Mouse (Mus musculus) stomach, embryonic 14.5 days (tissue): ENCODE results near the gene Sidt1. TPM values are rescaled to one million over a fixed set of nuclear protein-coding genes. Genes with fewer than 3 reads are reported as not detected.

Experiments
- ATAC-seq: fragments of 200-750 bp; cut with Nextera tagmentation; 2 replicates; pipeline ENCODE4 v1.8.0; 2017; ENCODE audit warnings: low read depth, moderate TSS enrichment; ENCODE audit not compliant: insufficient number of reproducible peaks, insufficient read depth, low FRiP score
- H3K27ac ChIP-seq: fragments of 300-500 bp; sonication (generic); 2 replicates; pipeline ENCODE4 v1.5.1; 2014; ENCODE audit warnings: mild to moderate bottlenecking, low read length, moderate library complexity, mixed read lengths
- H3K27me3 ChIP-seq: fragments of 300-500 bp; sonication (generic); 2 replicates; pipeline ENCODE4 v1.6.1; 2014; ENCODE audit warnings: low read length, control low read depth, mixed read lengths; ENCODE audit not compliant: control insufficient read depth, insufficient read depth
- H3K36me3 ChIP-seq: fragments of 300-500 bp; sonication (generic); 2 replicates; pipeline ENCODE4 v1.6.1; 2014; ENCODE audit warnings: mild to moderate bottlenecking, control low read depth, low read length, moderate library complexity, mixed read lengths; ENCODE audit not compliant: control insufficient read depth, insufficient read depth
- H3K4me1 ChIP-seq: fragments of 300-500 bp; sonication (generic); 2 replicates; pipeline ENCODE4 v1.6.1; 2014; ENCODE audit warnings: low read length, control low read depth, mixed read lengths; ENCODE audit not compliant: control insufficient read depth, insufficient read depth
- H3K4me2 ChIP-seq: fragments of 300-500 bp; sonication (generic); replicated peaks from 2 replicates; pipeline ENCODE4 v1.6.1; 2014; ENCODE audit warnings: low read depth, low read length, control low read depth
- H3K4me3 ChIP-seq: fragments of 300-500 bp; sonication (generic); 2 replicates; pipeline ENCODE4 v1.5.1; 2014; ENCODE audit warnings: low read depth, low read length, control low read depth
- H3K9ac ChIP-seq: fragments of 300-500 bp; sonication (generic); replicated peaks from 2 replicates; pipeline ENCODE4 v1.6.1; 2014; ENCODE audit warnings: low read depth, mild to moderate bottlenecking, control low read depth, low read length, moderate library complexity, mixed read lengths
- H3K9me3 ChIP-seq: fragments of 300-500 bp; sonication (generic); 2 replicates; pipeline ENCODE4 v1.6.1; 2016; ENCODE audit warnings: low read depth, low read length, control low read depth; ENCODE audit not compliant: control insufficient read depth
- WGBS: fragments of 180-500 bp; shearing (Covaris S2); extraction: QIAGEN DNeasy Blood & Tissue Kit; methylation state at CpG from one replicate; pipeline ENCODE4 v1.1.7; 2014; 5-methylcytosine and 5-hydroxymethylcytosine counted together
- polyA plus RNA-seq: library from polyadenylated mRNA; unstranded; fragments of >200 nt; fragmentation: Nextera tagmentation; extraction: Ambion mirVana; gene quantifications from 2 replicates; pipeline ENCODE4 v1.2.1, GENCODE M21; 2014

Sidt1 gene
- polyA plus RNA-seq, 1 experiment from 2014 or later = 4.5 TPM

DNA sequence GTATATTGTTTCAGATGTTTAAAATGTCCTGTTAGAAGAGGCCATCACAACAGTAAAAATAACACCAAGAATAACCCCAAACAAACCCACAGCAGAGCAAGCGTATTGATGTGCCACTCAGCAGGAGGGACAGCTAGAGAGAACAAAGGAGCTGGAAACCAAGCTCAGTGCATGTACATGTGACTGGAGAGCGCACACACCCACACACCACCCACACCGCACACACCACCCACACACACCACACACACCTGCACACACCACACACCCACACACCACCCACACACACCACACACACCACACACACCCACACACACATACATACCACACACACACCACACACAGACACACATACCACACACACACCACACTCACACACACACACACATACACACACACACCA lies 12.8 kb downstream of the Sidt1 start:
- Histone ChIP-seq H3K9me3 (no peaks in the 10 kb centered on the region), H3K4me2 (no peak overlapping the region), H3K36me3 (no peaks in the 10 kb centered on the region), H3K4me3 (no peak overlapping the region), H3K9ac (no peak overlapping the region), H3K27ac (no peak overlapping the region), H3K27me3 (no peaks in the 10 kb centered on the region), H3K4me1 (no peaks in the 10 kb centered on the region)
- 80% methylated on average over 3 of the region's 3 CpGs for WGBS
- no peak for ATAC-seq

- WGBS = 75% methylated on average over 4 of the region's 4 CpGs
- Histone ChIP-seq H3K36me3 (no peaks in the 10 kb centered on the region), H3K4me3 (no peak overlapping the region)
Observed at GRCm38 (mm10) chr16:44316350-44316749, 16.6 kb downstream of the Sidt1 start.

DNA sequence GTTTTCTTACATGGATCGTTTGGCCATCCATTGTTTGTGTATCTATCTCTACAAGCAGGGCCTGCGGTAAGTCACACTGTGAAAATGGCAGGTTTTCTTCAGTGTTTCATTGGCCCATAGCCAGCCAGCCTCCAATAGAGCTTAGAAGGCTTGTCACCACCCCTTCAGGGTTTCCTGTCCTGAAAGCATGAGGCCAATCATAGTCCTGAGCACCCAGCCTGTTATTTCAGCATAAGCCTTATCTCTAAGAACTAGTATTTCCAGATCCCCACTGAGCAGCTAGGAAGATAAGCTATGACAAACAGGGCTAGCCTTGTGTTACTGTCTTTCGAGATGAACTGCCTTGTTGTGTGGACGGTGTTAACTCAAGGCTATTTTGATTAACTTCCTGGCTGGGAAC lies 19.6 kb downstream of the Sidt1 start:
- 60% methylated on average over 4 of the region's 4 CpGs for WGBS
- H3K4me2 ChIP-seq = no peak overlapping the region
- H3K9ac ChIP-seq = no peak overlapping the region
- H3K4me1 ChIP-seq = no peaks in the 10 kb centered on the region
- no peaks in the 10 kb centered on the region for H3K36me3 ChIP-seq
- H3K27me3 ChIP-seq = no peaks in the 10 kb centered on the region
- H3K27ac ChIP-seq = no peak overlapping the region
- H3K4me3 ChIP-seq = no peak overlapping the region
- ATAC-seq = no peak
- H3K9me3 ChIP-seq = no peaks in the 10 kb centered on the region

More at GRCm38 (mm10) chr16:44316350-44316749, 16.6 kb downstream of the Sidt1 start:
- no peak overlapping the region for H3K27ac ChIP-seq
- no peaks in the 10 kb centered on the region for H3K27me3 ChIP-seq
- no peak overlapping the region for H3K4me2 ChIP-seq
- no peak for ATAC-seq
- no peaks in the 10 kb centered on the region for H3K4me1 ChIP-seq
- no peak overlapping the region for H3K9ac ChIP-seq
- H3K9me3 ChIP-seq = no peaks in the 10 kb centered on the region

- H3K27ac ChIP-seq = no peak overlapping the region
- ATAC-seq = no peak
- H3K27me3 ChIP-seq = no peaks in the 10 kb centered on the region
- 60% methylated on average over 3 of the region's 3 CpGs for WGBS
- no peak overlapping the region for H3K4me2 ChIP-seq
- no peak overlapping the region for H3K4me3 ChIP-seq
- H3K9me3 ChIP-seq = no peaks in the 10 kb centered on the region
- no peaks in the 10 kb centered on the region for H3K36me3 ChIP-seq
- H3K4me1 ChIP-seq = no peaks in the 10 kb centered on the region
- no peak overlapping the region for H3K9ac ChIP-seq
Observed at GRCm38 (mm10) chr16:44305606-44306005, 27.4 kb downstream of the Sidt1 start.

GRCm38 (mm10) chr16:44303822-44304221 lies 29.2 kb downstream of the Sidt1 start:
- H3K27ac ChIP-seq = no peak overlapping the region
- H3K27me3 ChIP-seq = no peaks in the 10 kb centered on the region
- H3K4me3 ChIP-seq = no peak overlapping the region
- no peak for ATAC-seq
- H3K9me3 ChIP-seq = no peaks in the 10 kb centered on the region
- H3K9ac ChIP-seq = no peak overlapping the region
- no peaks in the 10 kb centered on the region for H3K4me1 ChIP-seq
- 65% methylated on average over 2 of the region's 2 CpGs for WGBS
- H3K4me2 ChIP-seq = no peak overlapping the region
- no peaks in the 10 kb centered on the region for H3K36me3 ChIP-seq

DNA sequence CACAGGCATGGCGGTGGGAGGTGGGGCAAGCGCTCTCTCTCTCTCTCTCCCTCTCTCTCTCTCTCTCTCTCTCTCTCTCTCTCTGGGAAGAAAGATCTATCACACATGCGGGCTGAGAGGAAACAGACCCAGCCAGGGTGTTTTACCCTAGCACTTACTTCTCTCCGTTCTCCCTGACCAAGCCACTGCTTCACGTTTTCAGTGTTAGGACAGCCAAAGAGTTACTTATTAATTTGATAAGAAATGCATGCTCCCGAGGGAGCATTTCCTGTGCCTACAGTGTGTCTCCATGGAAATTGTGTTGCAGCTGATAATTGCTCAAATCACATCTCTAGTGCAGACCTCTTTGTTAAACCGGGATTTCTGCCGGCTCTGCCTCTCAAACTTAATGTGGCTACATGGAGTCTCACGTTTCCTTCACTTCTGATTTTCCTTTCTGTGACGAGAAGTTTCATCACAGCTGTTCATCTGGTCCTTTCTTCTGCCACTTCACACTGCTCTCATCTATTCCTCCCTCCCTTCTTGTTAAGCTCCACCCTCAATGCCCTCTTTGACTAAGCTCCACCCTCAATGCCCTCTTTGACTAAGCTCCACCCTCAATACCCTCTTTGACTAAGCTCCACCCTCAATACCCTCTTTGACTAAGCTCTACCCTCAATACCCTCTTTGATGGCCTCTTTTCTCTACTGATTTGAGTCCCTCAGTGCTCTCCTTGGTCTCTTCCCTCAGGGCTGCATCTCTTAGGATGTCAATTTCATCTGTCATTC lies 30.7 kb downstream of the Sidt1 start:
- no peaks in the 10 kb centered on the region for H3K27me3 ChIP-seq
- peak; percentile 71; the same call in 1 of the 2 replicates for ATAC-seq
- no peak overlapping the region for H3K4me2 ChIP-seq
- no peak overlapping the region for H3K27ac ChIP-seq
- no peak overlapping the region for H3K9ac ChIP-seq
- 43% methylated on average over 10 of the region's 10 CpGs for WGBS
- H3K4me1 ChIP-seq = no peaks in the 10 kb centered on the region
- no peaks in the 10 kb centered on the region for H3K36me3 ChIP-seq
- no peaks in the 10 kb centered on the region for H3K9me3 ChIP-seq
- H3K4me3 ChIP-seq = no peak overlapping the region

DNA sequence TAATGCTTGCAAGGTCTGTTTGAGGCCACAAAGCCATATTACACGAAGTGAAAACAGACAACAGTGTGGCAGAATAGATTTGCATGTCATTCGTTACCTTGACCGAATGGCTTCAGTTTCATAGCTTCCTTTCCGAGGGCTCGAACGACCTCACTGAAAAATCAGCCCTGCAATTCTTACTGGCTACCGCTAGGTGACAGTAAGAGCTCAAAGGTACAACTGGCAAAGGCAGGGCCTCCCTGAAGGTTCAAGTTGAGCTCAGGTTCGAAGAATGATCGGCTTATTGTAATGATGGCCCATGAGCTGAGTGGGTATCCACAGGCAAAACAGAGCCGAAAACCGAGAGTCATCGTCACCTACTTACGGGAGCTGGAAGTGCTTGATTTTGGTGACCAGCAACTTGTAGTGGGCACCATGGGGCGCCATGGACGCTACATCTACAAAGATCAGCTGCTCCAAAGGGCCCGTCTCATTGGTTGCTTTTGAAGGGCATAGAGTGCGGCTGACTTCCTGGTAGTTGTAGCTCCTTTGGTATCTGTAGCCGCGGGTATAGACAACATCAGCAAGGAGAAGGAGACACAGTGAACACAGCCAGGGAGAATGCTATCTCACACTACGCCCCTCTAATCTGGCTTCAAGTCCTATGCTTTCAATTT lies 33.4 kb downstream of the Sidt1 start:
- no peak for ATAC-seq
- H3K4me3 ChIP-seq = no peak overlapping the region
- no peaks in the 10 kb centered on the region for H3K36me3 ChIP-seq
- 79% methylated on average over 20 of the region's 20 CpGs for WGBS
- H3K9me3 ChIP-seq = no peaks in the 10 kb centered on the region
- H3K4me1 ChIP-seq = no peaks in the 10 kb centered on the region
- no peak overlapping the region for H3K4me2 ChIP-seq
- H3K27ac ChIP-seq = no peak overlapping the region
- H3K9ac ChIP-seq = no peak overlapping the region
- no peaks in the 10 kb centered on the region for H3K27me3 ChIP-seq

GRCm38 (mm10) chr16:44293960-44294359 lies 39.0 kb downstream of the Sidt1 start:
- no peaks in the 10 kb centered on the region for H3K27me3 ChIP-seq
- ATAC-seq = no peak
- H3K9me3 ChIP-seq = no peaks in the 10 kb centered on the region
- H3K27ac ChIP-seq = no peak overlapping the region
- no peak overlapping the region for H3K4me3 ChIP-seq
- no peaks in the 10 kb centered on the region for H3K36me3 ChIP-seq
- no peaks in the 10 kb centered on the region for H3K4me1 ChIP-seq
- no peak overlapping the region for H3K9ac ChIP-seq
- no peak overlapping the region for H3K4me2 ChIP-seq
